Mouse (Mus musculus) small intestine, adult 2 months (tissue): ENCODE results near the gene Tarsl2.

ENCODE experiments used
- CTCF ChIP-seq: fragments of 200-500 bp; IDR thresholded peaks from 2 replicates; pipeline ENCODE4 v1.5.1; 2012; ENCODE audit warnings: low read depth, mild to moderate bottlenecking, control low read depth, inconsistent platforms, low read length, moderate library complexity, mixed read lengths; ENCODE audit not compliant: insufficient replicate concordance, insufficient read length; ENCODE audit errors: extremely low read depth
- POLR2A ChIP-seq: fragments of 200-500 bp; IDR thresholded peaks from 2 replicates; pipeline ENCODE4 v1.6.1; 2012; ENCODE audit warnings: low read depth, mild to moderate bottlenecking, control low read depth, inconsistent platforms, low read length, moderate library complexity

DNA sequence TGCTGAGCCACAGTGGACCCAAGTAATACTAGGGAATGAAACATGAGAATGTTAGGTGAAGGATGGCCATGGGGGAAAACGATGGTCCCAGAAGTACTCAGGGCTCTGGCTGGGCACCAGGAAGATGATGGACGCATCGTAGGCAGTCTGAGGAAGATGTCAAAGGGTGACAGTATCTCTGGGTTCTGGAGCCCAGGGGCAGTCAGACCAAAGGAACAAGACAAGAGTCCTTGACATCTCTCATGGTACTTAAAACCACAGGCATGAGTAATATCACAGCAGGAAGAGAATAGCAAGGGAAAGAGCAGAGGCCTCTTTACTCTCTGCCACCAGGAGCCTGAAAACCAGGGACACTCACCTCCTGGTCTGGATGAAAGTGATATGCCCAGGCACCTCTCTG lies 90.6 kb downstream of the Tarsl2 start:
- TF ChIP-seq CTCF: no peak
- TF ChIP-seq POLR2A: no peak
